Mouse (Mus musculus) left cerebral cortex, postnatal 25 days (tissue): ENCODE data around the gene Trim37. TPM values are rescaled to one million over a fixed set of nuclear protein-coding genes. Genes with fewer than 3 reads are reported as not detected.
A peak's percentile ranks its signal among the peaks of the same experiment; 100 is the strongest.

Source experiments
- DNase-seq, 2 experiments: peaks; one replicate each; pipeline ENCODE4 v3.0.0; 2022; ENCODE audit warnings: low spot score in 2 of 2, mixed read lengths in 1 of 2
- intact Hi-C: fragments of 180-260 bp; cut with DNase I; formaldehyde crosslinking; loops from one replicate; pipeline ENCODE4 v1.15.1; 2025
- total RNA-seq, 2 experiments: library from RNA; stranded (reverse); gene quantifications; 2 replicates each; pipeline ENCODE4 v1.2.3; 2021

Trim37 gene
- total RNA-seq, 2 experiments from 2014 or later: 233 to 239 TPM

- DNase-seq: no peak
- intact Hi-C loops: loop anchor here (10.0 kb wide), 1 partner anchor 542 kb away; no protein-coding TSS in a partner anchor
Observed at GRCm38 (mm10) chr11:87212313-87212712, 85.4 kb downstream of the Trim37 start.

GRCm38 (mm10) chr11:87222686-87223085 is 95.8 kb downstream of the Trim37 start:
- DNase-seq: no peak
- intact Hi-C loops: no loop called here

GRCm38 (mm10) chr11:87227056-87227455 is 100.2 kb downstream of the Trim37 start:
- intact Hi-C loops: no loop called here
- no peak for DNase-seq

- intact Hi-C loops: no loop called here
- DNase-seq: no peak
Observed at GRCm38 (mm10) chr11:87233377-87233776, 106.5 kb downstream of the Trim37 start.

GRCm38 (mm10) chr11:87234743-87235485 is 108.0 kb downstream of the Trim37 start:
- peak in 1 of 2 experiments; percentile 76 for DNase-seq
- intact Hi-C loops: loop anchor here (2.0 kb wide), 1 partner anchor 124 kb away; the partner anchor contains the start of gene Ppm1e

- intact Hi-C loops: loop anchor here (2.0 kb wide), 1 partner anchor 123 kb away; the partner anchor contains the start of gene Ppm1e
- no peak for DNase-seq
Observed at GRCm38 (mm10) chr11:87235486-87235872, 108.6 kb downstream of the Trim37 start.

GRCm38 (mm10) chr11:87238891-87239530 is 112.1 kb downstream of the Trim37 start:
- intact Hi-C loops: loop anchor here (1.0 kb wide), 1 partner anchor 8 kb away; no protein-coding TSS in a partner anchor
- DNase-seq: peak; percentile 37 to 78

- no peak for DNase-seq
- intact Hi-C loops: no loop called here
Observed at GRCm38 (mm10) chr11:87240141-87240832, 113.4 kb downstream of the Trim37 start.

- intact Hi-C loops: no loop called here
- peak; percentile 39 to 49 for DNase-seq
Observed at GRCm38 (mm10) chr11:87240833-87241215, 113.9 kb downstream of the Trim37 start.

- intact Hi-C loops: no loop called here
- DNase-seq: peak in 1 of 2 experiments; percentile 64
Observed at GRCm38 (mm10) chr11:87241256-87241655, 114.4 kb downstream of the Trim37 start.

- intact Hi-C loops: loop anchor here (5.0 kb wide), 1 partner anchor 67 kb away; no protein-coding TSS in a partner anchor
- no peak for DNase-seq
Observed at GRCm38 (mm10) chr11:87245171-87245840, 118.4 kb downstream of the Trim37 start.

- intact Hi-C loops: loop anchor here (5.0 kb wide), 1 partner anchor 66 kb away; no protein-coding TSS in a partner anchor
- no peak for DNase-seq
Observed at GRCm38 (mm10) chr11:87246107-87246651, 119.3 kb downstream of the Trim37 start.

- DNase-seq: no peak
- intact Hi-C loops: loop anchor here (1.0 to 5.0 kb wide), 2 partner anchors 8 to 65 kb away; no protein-coding TSS in a partner anchor
Observed at GRCm38 (mm10) chr11:87246724-87247493, 120.0 kb downstream of the Trim37 start.

- intact Hi-C loops: loop anchor here (1.0 to 5.0 kb wide), 2 partner anchors 8 to 65 kb away; no protein-coding TSS in a partner anchor
- peak; percentile 34 to 50 for DNase-seq
Observed at GRCm38 (mm10) chr11:87247494-87247866, 120.6 kb downstream of the Trim37 start.

- DNase-seq: no peak
- intact Hi-C loops: no loop called here
Observed at GRCm38 (mm10) chr11:87250132-87250531, 123.3 kb downstream of the Trim37 start.

- no peak for DNase-seq
- intact Hi-C loops: no loop called here
Observed at GRCm38 (mm10) chr11:87253294-87253693, 126.4 kb downstream of the Trim37 start.

- intact Hi-C loops: no loop called here
- no peak for DNase-seq
Observed at GRCm38 (mm10) chr11:87254149-87254548, 127.3 kb downstream of the Trim37 start.

GRCm38 (mm10) chr11:87257282-87257681 is 130.4 kb downstream of the Trim37 start:
- DNase-seq: no peak
- intact Hi-C loops: no loop called here
